Mouse (Mus musculus): ENCODE measurements around the gene Galnt7.

- TF ChIP-seq FLI1 (IDR thresholded peaks at IDR 0.05; ENCODE audit: low read length) (no peak), GATA1 (IDR thresholded peaks at IDR 0.05; ENCODE audit: borderline replicate concordance, low read length) (no peak)
Observed at GRCm38 (mm10) chr8:57565039-57565438, 87.8 kb downstream of the Galnt7 start.
